Mouse (Mus musculus): Measurements from ENCODE around the gene Slc38a9.

DNA sequence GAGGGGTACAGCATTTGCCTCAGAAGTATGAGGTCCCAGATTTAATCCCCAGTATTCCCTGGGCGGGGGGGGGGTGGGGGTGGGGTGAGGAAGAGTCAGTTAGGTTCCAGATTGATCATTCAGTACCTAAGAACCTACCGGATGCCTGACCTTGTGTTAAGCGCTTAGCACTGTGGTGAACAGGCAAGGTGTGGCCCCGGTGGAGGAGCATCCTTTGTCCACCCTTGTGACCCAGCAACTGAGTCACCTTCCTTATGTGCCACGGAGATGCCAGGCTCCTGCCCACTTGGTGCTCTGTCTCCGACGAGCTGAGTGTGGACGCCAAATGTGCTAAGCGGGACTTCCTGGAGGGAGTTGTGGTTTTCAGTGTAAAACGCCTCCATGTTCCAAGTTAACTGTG is 75.9 kb downstream of the Slc38a9 start:
- TF ChIP-seq CTCF (IDR thresholded peaks at IDR 0.05; ENCODE audit: low read depth) (no peak), EP300 (IDR thresholded peaks at IDR 0.05; ENCODE audit: low read depth) (no peak)

All from liver, embryonic 14.5 days (tissue).